Mouse (Mus musculus) gastrocnemius, adult 8-10 months (tissue): ENCODE data around the gene Ttc8. TPM values are rescaled to one million over a fixed set of nuclear protein-coding genes. Genes with fewer than 3 reads are reported as not detected.

Experiments
- DNase-seq, 2 experiments: peaks; one replicate each; pipeline ENCODE4 v3.0.0; 2022; ENCODE audit warnings: low spot score in 2 of 2
- total RNA-seq, 4 experiments: library from RNA; stranded (reverse); gene quantifications; 2 replicates each; pipeline ENCODE4 v1.2.4; 2022

Ttc8 gene
- total RNA-seq, 4 experiments from 2014 or later, result 4.3 to 8.2 (median 6.9) TPM

DNA sequence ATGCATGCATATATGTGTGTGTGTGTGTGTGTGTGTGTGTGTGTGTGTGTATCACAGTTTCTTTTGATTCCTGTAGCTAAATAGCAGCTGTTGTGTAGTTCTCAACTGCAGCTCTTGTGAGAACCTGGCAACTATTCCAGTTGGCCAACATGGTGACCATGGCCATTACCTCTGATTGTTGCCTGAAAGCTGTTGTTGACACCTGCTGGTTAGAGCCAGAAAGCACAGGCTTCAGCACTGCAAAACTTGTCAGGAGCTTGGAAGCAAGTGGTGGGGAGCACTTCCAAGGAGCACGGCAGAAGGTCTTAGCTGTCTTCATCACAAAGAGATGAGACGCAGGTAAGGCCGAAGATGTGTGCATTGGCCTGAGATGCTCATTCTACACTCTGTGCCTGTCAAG lies 51.9 kb downstream of the Ttc8 start:
- DNase-seq, result no peak

- no peak for DNase-seq
These were observed 53.1 kb downstream of the Ttc8 start for GRCm38 (mm10) chr12:98973461-98973860.

GRCm38 (mm10) chr12:98974157-98974804 lies 53.9 kb downstream of the Ttc8 start:
- no peak for DNase-seq

DNA sequence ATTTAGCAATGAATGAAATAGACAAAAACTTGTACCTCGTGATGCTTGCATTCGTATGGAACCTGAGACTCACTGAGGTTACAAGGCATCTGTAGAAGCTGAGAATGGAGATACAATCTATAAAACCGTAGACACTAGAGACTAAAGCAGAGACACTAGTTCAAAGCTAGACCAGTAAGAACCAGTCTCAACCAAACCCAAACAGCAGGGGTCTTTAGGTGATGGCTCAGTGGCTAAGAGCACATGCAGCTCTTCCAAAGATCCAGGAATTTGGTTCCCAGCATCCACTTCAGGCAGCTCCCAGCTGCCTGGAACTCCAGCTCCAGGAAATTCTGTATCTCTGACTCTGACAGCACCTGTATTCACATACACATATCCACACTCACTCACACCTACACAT lies 60.7 kb downstream of the Ttc8 start:
- no peak for DNase-seq

DNA sequence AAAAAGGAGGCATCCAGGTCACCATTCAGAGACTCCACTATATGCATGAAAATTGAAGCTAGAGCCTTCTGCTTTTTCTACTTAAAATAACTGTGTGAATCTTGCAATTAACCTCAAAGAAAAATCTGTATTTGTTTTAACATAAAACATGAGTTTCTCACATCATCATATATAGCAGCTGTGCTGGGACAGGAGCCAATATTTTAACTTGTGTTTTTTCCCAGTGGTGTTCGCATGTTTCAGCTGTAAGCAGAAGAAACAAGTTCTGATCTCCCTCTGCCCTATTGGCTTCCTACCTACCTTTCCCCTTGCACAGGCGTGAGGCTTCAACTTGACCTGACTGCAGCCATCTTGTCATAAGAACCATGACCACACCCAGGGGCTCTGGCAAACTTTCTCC lies 64.4 kb downstream of the Ttc8 start:
- no peak for DNase-seq

- DNase-seq, result no peak
These were observed 70.9 kb downstream of the Ttc8 start for GRCm38 (mm10) chr12:98991076-98991829.

GRCm38 (mm10) chr12:98991830-98992216 lies 71.4 kb downstream of the Ttc8 start:
- no peak for DNase-seq

DNA sequence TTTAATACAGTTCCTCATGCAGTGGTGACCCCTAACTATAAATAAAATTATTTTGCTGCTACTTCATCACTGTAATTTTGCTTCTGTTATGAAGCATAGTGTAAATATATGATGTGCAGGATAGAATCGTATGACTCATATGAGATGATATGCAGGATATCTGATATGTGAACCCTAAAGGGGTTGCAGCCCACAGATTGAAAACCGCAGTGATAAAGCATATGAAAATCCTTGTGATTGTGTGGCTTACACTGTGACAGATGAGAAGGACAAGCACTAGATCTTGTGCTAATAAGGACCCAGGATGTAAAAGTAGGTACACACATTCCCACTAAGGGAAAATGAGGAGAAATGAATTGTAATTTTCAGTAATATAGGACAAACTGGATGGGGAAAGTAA lies 73.4 kb downstream of the Ttc8 start:
- DNase-seq, result no peak

- DNase-seq, result no peak
These were observed 74.0 kb downstream of the Ttc8 start for GRCm38 (mm10) chr12:98994366-98994765.

GRCm38 (mm10) chr12:98995881-98996280 lies 75.5 kb downstream of the Ttc8 start:
- no peak for DNase-seq

GRCm38 (mm10) chr12:98996581-98996988 lies 76.2 kb downstream of the Ttc8 start:
- DNase-seq, result no peak

GRCm38 (mm10) chr12:98997046-98997445 lies 76.7 kb downstream of the Ttc8 start:
- DNase-seq, result no peak

- no peak for DNase-seq
These were observed 78.5 kb downstream of the Ttc8 start for GRCm38 (mm10) chr12:98998662-98999428.

DNA sequence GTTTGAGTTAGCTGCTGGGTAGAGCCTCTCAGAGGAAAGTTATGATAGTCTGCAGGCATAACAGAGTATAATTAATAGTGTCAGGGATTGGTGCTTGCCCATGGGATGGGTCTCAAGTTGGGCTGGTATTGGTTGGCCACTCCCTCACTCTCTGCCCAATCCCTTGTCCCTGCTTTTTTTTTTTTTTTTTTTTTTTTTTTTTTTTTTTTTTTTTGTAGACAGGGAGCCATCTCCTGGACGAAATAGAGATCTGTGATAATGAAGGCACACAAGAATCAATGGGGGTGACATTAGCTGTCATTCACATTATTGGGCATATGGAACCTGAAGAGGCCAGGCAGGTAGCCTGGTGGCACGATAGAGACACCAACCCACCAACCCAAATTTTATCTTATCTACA lies 79.9 kb downstream of the Ttc8 start:
- no peak for DNase-seq

DNA sequence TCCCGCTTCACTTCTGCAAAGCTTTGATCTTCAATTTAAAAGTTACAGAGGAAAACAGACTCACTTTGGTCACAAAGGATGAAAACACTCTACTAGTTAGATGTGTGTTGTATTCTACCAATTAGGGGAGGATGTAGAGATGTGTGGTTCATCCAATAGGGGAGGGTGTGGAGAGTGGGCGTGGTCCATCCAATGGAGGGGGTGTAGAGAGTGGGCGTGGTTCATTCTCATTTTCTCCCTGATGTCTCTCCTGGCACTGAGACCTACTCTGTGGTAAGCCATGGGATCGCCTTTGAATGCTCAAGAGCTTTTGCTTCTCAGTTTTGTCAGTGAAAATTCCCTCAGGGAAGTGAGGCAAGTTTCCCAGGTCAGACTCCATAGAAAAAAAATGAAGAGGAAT lies 82.7 kb downstream of the Ttc8 start:
- no peak for DNase-seq

DNA sequence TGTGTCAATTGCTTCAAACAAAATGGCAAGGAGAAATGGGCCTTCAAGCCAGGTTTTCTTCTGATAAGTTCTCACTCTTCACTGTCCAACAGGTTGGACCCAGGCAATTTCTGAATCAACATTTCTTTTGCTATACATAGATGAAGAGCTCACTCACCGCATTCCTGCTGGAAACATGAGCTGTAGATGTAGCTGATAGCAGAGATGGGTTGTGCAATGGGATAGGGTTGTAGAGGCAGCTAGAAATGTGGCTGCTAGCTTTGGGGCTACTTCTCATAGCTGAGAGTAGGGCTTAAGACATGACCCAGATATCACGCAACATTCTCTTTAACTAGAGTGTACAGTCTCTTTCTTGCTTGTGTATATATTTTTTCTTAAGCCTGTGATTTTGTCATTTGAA lies 84.4 kb downstream of the Ttc8 start:
- DNase-seq, result no peak

DNA sequence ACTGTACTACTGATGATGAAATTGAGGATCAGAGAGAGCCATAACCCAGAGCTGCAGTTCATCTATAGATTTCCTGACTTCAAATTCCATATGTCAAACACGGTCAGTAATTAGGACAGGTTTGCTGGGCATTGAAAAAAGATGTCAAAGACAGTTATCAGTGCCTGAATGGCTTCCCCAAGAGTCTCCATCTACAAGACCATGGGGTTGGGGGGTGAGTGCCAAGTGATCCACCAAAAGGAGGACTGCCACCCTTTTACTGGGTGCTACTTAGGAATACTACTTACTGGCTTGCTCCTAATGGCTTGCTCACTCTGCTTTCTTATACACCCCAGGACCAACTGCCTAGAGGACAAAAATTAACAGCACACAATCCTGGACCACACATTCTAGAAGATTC lies 88.4 kb downstream of the Ttc8 start:
- no peak for DNase-seq

GRCm38 (mm10) chr12:99009430-99009829 lies 89.1 kb downstream of the Ttc8 start:
- DNase-seq, result no peak

DNA sequence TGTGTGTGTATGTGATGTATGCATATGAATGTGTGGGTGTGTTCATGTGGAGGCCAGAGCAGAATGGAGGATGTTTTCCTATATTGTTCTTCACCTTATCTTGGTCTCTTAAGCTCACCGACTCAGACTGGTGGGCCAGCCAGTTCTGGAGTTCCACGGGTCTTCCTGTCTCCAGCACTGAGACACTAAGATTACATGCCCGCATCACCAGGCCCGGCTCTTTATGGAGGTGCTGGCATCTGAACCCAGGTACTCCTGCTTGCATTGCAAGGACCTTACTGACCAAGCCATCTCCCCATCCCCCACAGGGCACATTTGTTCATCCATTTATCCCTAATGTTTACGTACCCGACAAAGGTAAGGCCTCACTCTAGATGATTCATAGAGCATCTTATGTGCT lies 89.7 kb downstream of the Ttc8 start:
- no peak for DNase-seq

- no peak for DNase-seq
These were observed 90.9 kb downstream of the Ttc8 start for GRCm38 (mm10) chr12:99011161-99011861.

DNA sequence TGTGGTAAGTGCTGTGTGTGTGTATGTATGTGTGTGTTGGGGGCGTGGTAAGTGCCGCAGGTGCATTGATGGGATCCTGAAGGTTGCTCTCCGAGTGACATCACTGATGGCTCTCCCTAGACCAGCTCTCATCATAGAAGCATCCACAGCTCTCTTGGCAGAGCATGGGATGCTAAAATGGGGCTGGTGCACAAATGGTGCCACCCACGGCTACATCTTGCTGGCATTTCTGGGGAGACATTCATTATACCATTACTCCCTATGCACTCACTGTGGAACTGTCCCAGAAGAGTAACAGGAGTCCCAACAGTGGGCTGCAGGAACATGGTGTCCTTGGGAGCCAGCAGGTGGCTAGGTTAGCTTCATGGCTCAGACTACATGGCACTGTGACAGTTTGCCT lies 95.5 kb downstream of the Ttc8 start:
- DNase-seq, result peak in 1 of 2 experiments; percentile 8

DNA sequence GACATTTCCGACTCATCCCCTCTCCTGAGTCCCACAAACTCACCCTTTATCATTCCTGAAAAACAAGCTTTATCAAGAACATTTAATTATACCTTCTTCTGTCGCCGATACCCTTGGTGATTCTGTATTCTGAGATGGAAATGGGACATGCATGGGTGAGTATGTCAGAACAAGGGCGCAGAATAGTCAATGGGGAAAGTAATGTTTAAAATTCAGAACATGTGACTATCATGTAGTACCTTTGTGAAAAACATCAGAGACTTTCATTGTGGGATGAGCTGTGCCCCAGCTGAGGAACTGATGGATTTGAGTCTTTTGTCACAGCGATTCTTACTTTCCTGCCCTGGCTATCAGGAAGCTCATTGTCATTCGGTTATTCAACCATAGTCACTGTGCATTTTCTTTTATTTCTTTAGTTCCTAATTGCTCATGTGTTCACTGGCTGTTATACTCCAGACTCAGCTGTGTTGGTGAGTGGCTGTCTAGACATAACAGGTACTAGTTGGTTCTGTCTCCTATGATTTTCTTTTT lies 104.1 kb downstream of the Ttc8 start:
- DNase-seq, result no peak
